Mouse (Mus musculus) ovary, postnatal 10 days (tissue): Measurements from ENCODE around the gene Camkmt.

ENCODE experiments used
- DNase-seq: peaks from one replicate; pipeline ENCODE4 v3.0.0; 2022; ENCODE audit warnings: low spot score

The Camkmt gene

DNA sequence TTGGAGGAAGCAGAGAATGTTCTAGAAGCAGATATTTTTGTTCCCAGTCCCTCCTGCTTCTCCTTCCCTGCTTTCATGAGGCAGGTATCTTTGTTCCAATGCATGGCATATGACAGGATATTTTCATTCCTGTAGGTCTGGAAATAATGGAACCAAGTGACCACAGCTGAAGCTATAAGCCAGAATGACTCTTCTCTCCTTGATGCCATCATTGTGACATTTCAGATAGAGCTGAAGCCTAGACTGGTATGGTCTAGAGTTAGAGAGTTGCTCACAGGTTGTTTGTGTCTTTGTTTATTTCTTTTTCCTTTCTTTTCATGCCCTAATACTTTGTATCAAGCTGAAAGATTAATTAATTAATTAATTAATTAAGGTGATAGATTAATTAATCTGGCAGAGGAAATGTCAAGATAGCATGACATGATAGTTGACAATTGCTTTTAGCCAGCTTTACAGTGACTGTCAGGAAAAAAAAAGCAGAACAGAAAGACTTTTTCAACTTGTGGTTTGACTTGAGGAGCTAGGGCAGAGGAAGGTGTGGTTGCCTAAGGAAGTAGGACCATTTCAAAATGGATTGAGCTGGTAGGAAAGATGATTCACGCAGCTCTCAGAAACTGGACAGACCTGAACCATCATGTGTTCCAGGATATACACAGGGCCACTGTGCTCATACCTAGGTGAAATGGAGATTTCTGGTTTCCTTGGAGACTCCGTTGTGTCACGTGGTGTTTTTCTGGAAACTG, 404.8 kb downstream of the Camkmt start:
- DNase-seq = no peak

DNA sequence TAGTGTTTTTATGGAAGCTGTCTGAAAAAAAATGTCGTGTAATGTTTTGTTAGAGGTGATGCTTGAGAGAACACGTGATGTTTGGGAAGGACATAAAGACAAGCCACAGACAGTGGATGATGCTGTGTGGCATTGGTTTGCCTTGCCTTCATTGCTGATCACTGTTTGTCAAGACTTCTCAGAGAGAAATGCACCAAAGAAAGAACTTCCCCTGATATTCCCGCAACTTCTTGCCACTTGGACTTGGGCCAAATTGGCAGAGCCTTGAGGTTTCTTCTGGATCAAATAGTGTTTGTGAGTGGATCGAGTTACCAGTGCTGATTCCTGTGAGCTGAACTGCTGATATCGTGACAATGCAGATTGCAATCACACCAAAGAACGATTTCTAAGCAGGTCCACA, 405.5 kb downstream of the Camkmt start:
- no peak for DNase-seq

DNA sequence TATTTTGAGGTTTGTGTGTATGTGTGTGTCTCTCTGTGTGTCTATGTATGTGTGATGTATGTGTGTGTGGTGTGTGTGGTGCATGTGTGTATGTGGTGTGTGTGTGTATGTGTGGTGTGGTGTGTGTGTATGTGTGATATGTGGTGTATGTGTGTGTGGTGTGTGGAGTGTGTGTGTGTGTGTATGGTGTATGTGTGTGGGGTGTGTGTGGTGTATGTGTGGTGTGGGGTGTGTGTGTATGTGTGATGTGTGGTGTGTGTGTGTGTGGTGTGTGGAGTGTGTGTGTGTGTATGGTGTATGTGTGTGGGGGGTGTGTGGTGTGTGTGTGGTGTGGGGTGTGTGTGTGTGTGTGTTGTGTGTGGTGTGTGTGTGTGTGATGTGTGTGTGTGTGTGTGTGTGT, 414.5 kb downstream of the Camkmt start:
- no peak for DNase-seq

DNA sequence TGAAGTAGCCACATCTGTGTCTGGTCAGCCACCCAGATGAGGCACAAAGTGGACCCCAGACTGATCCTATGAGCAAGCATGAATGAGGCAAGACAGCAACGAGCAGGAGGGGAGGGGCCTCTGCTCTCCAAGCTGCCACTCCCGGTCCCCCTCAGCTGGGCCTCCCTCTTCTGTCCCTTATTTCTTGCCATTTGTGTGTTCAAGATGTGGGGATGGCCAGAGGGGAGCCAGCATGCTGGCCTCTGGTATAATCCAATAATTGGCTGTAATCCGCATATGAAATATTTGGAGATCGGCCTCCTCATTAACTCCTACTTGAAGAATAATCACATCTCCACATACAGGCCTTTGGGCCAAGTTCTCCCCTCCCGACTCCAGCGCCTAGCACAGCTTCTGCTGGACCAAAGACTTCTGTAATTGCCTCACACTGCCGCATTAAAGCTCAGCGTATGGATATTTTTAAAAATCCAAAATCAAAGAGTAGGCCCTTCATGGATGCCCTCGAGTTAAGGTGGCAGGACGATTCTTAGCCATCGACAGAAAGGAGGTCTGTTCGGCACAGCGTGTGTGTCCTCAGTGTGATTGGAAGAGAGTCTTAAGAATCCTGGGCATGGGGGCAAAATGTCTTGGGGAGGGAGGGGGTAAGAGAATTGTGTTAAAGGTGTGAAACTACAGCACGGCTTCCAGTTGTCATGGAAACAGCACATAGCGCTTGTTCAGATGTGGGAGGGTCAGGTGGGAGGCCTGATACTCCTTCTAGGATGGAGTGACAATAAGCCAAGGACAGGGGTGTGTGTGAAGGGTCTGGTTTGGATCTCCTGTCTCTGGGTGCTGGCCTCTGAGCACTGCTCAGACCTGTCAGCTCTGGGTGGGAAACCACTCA, 416.1 kb downstream of the Camkmt start:
- DNase-seq = no peak

DNA sequence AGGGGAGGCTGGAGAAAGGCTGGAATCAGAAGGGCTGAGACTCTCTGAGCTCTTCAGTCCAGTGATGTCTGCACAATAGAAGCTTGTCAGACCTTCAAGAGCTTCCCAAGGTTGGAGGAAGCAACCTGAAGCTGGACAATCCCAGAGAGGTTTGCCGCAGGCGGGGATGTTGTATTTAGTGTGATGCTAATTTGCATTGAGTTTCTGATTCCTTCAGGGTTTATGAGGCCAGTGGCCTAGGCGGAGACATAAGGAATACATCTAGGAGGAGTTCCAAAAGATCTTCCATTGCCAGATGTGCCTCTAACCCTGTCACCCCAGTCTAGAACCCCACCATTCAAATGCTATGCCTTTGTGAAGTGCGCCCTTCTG, 416.7 kb downstream of the Camkmt start:
- DNase-seq = no peak
